In the genomic region with DNA sequence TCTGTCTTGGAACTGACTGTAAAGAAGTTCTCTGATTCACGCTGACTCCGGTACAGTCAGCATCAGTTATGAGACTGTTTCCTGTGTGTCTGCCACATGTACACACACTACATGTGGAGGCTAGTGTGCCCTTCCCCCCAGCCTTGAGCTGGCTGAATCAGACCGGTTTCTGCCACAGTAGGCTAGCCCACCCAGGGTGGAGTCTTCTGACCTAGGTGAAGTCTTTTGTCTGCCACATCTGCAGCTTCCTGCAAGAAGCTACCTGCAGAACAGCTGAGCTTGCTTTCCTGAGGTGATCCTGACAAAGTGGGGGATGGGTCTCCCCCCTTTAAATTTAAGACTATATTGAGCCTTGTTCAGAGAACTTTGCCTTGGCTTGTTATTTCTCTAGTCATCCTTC, we compare ENCODE assay signal across 8 mouse cellular contexts. TPM values are rescaled to one million over a fixed set of nuclear protein-coding genes. Genes with fewer than 3 reads are reported as not detected.
DNase-seq lines count a peak whose midpoint lies in the region; ATAC-seq and TF ChIP-seq lines count a peak whose summit lies in the region.

A gene (minus strand): TSS at position 146 of the 400 bp plus-strand sequence.

- peak within 1 kb of the TSS; percentile 86 for H3K9ac ChIP-seq in lung, embryonic 15.5 days
- H3K9ac ChIP-seq in midbrain, embryonic 14.5 days (replicated peaks; ENCODE audit: low read length): peak within 1 kb of the TSS; percentile 90

- no peaks in the 10 kb centered on the region for H3K9me3 ChIP-seq in lung, embryonic 15.5 days
- H3K9me3 ChIP-seq in midbrain, embryonic 14.5 days (ENCODE audit: control insufficient read depth, low read length): no peaks in the 10 kb centered on the region

- peak within 1 kb of the TSS; percentile 74 for H3K4me2 ChIP-seq in lung, embryonic 15.5 days
- peak within 1 kb of the TSS; percentile 92 for H3K4me2 ChIP-seq in midbrain, embryonic 14.5 days (ENCODE audit: low read length)

- H3K4me3 ChIP-seq in lung, embryonic 15.5 days: peak within 1 kb of the TSS; percentile 65
- peak within 1 kb of the TSS; percentile 95 for H3K4me3 ChIP-seq in midbrain, embryonic 14.5 days (replicated peaks; ENCODE audit: low read depth, low read length)

- no peak for TF ChIP-seq POLR2A in brain, embryonic 14.5 days (IDR thresholded peaks at IDR 0.05; ENCODE audit: borderline replicate concordance, extremely low read depth, insufficient read depth, insufficient read length, poor library complexity, severe bottlenecking)

- peaks cover 9% of the 10 kb centered on the region for H3K36me3 ChIP-seq in lung, embryonic 15.5 days
- peaks cover 7% of the 10 kb centered on the region for H3K36me3 ChIP-seq in midbrain, embryonic 14.5 days (ENCODE audit: control insufficient read depth, insufficient read depth, low read length)

- peak within 1 kb of the TSS; percentile 85; the same call in 1 of the 2 replicates for H3K27ac ChIP-seq in lung, embryonic 15.5 days
- peak within 1 kb of the TSS; percentile 90 for H3K27ac ChIP-seq in midbrain, embryonic 14.5 days (replicated peaks; ENCODE audit: low read depth, low read length)

- no peak for ATAC-seq in lung, embryonic 15.5 days (ENCODE audit: borderline replicate concordance, extremely low read depth, low FRiP score, low TSS enrichment)
- ATAC-seq in granulocyte monocyte progenitor cell, adult 5-6 weeks (replicated peaks; ENCODE audit: poor library complexity, severe bottlenecking): no peak
- ATAC-seq in midbrain, embryonic 14.5 days (ENCODE audit: low FRiP score, low TSS enrichment): no peak

- 80% methylated on average over 3 of the region's 3 CpGs for WGBS in lung, embryonic 15.5 days
- 84% methylated on average over 3 of the region's 3 CpGs for WGBS in midbrain, embryonic 14.5 days

- H3K4me1 ChIP-seq in lung, embryonic 15.5 days: peaks cover 11% of the 10 kb centered on the region
- H3K4me1 ChIP-seq in midbrain, embryonic 14.5 days (ENCODE audit: control insufficient read depth, insufficient read depth, low read length): peaks cover 11% of the 10 kb centered on the region

- TF ChIP-seq CTCF in brain, embryonic 14.5 days (IDR thresholded peaks at IDR 0.05; ENCODE audit: borderline replicate concordance, extremely low read depth, insufficient read depth, insufficient read length): no peak

- H3K27me3 ChIP-seq in lung, embryonic 15.5 days: no peaks in the 10 kb centered on the region
- H3K27me3 ChIP-seq in midbrain, embryonic 14.5 days (ENCODE audit: control insufficient read depth, insufficient read depth, low read length): no peaks in the 10 kb centered on the region

- DNase-seq in lung, postnatal 36 days: no peak
- no peak for DNase-seq in brain, embryonic 14.5 days (ENCODE audit: low read depth)
- no peak for DNase-seq in layer of hippocampus, postnatal 14 days (ENCODE audit: low spot score in 2 of 2)
- no peak for DNase-seq in midbrain, embryonic 14.5 days
- DNase-seq in retina, embryonic 14.5 days (ENCODE audit: low spot score): no peak
- DNase-seq in thymus, postnatal 25 days: no peak

RNA-seq across cellular contexts. Expression of the gene that starts here (rescaled TPM):
- polyA plus RNA-seq in lung, embryonic 15.5 days (2015; fragmentation: Nextera tagmentation; extraction: Ambion mirVana): 218 and 227 TPM in 2 replicates
- 133 and 136 TPM in 2 replicates for polyA plus RNA-seq in brain, embryonic 14.5 days (2012; rRNA removed)
- 150 and 160 TPM in 2 replicates for total RNA-seq in granulocyte monocyte progenitor cell, adult 5-6 weeks (2014; fragmentation: Nextera tagmentation)
- 207 and 213 TPM in 2 replicates for total RNA-seq in granulocyte monocyte progenitor cell, adult 5-6 weeks (2017)
- total RNA-seq in layer of hippocampus, postnatal 14 days (2021): 10 to 100 TPM; 82.5 to 82.9 TPM
- 159 and 203 TPM in 2 replicates for polyA plus RNA-seq in midbrain, embryonic 14.5 days (2014; fragmentation: Nextera tagmentation; extraction: Ambion mirVana)
